Mouse (Mus musculus) ES-E14 (cell line): ENCODE results near the gene Pnmt. TPM values are rescaled to one million over a fixed set of nuclear protein-coding genes. Genes with fewer than 3 reads are reported as not detected.

ENCODE experiments used
- DNase-seq: peaks from one replicate; pipeline ENCODE4 v3.0.0-alpha.2; 2013; ENCODE audit warnings: low read depth, low spot score
- H3K27ac ChIP-seq: 2 replicates; pipeline ENCODE4 v1.5.1; 2012; ENCODE audit warnings: low read depth, mild to moderate bottlenecking, low read length, moderate library complexity, mixed read lengths; ENCODE audit not compliant: poor library complexity, insufficient read depth, severe bottlenecking
- H3K36me3 ChIP-seq: 2 replicates; pipeline ENCODE4 v1.6.1; 2012; ENCODE audit warnings: mild to moderate bottlenecking, low read length, moderate library complexity, mixed read lengths; ENCODE audit not compliant: control insufficient read depth, poor library complexity, insufficient read depth, severe bottlenecking
- H3K4me1 ChIP-seq, 2 experiments: fragments of 150-350 bp in 1 of 2; sonication (generic) in 1 of 2; 2 replicates each; pipeline ENCODE4 v1.6.1; 2012; ENCODE audit warnings: low read length in 2 of 2, mild to moderate bottlenecking in 1 of 2, mixed read lengths in 1 of 2; ENCODE audit not compliant: control insufficient read depth in 2 of 2, insufficient read depth in 2 of 2, poor library complexity in 1 of 2
- H3K4me3 ChIP-seq, 2 experiments: fragments of 150-350 bp in 1 of 2; sonication (generic) in 1 of 2; 2 replicates each; pipeline ENCODE4 v1.5.1; 2012; ENCODE audit warnings: low read length in 2 of 2, low read depth in 1 of 2, mild to moderate bottlenecking in 1 of 2, mixed read lengths in 1 of 2; ENCODE audit not compliant: insufficient read depth in 1 of 2, poor library complexity in 1 of 2, severe bottlenecking in 1 of 2
- H3K9ac ChIP-seq: 2 replicates; pipeline ENCODE4 v1.6.1; 2012; ENCODE audit warnings: low read depth, mild to moderate bottlenecking, low read length, mixed read lengths; ENCODE audit not compliant: poor library complexity, insufficient read depth, severe bottlenecking
- H3K9me3 ChIP-seq: fragments of 150-350 bp; sonication (generic); 2 replicates; pipeline ENCODE4 v1.6.1; 2012; ENCODE audit warnings: low read depth, mild to moderate bottlenecking, low read length; ENCODE audit not compliant: control insufficient read depth, insufficient read depth
- CHD2 ChIP-seq: IDR thresholded peaks from 2 replicates; pipeline ENCODE4 v1.6.1; 2014; ENCODE audit warnings: mild to moderate bottlenecking, low read depth, low read length, inconsistent platforms
- HCFC1 ChIP-seq: IDR thresholded peaks from 2 replicates; pipeline ENCODE4 v1.6.1; 2012; ENCODE audit warnings: low read length, inconsistent platforms, borderline replicate concordance; ENCODE audit not compliant: insufficient read depth
- MAFK ChIP-seq: IDR thresholded peaks from 2 replicates; pipeline ENCODE4 v1.6.1; 2014; ENCODE audit warnings: mild to moderate bottlenecking, low read depth, low read length, inconsistent platforms; ENCODE audit not compliant: insufficient read depth
- ZC3H11A ChIP-seq: IDR thresholded peaks from 2 replicates; pipeline ENCODE4 v1.6.1; 2012; ENCODE audit warnings: low read depth, mild to moderate bottlenecking, inconsistent platforms, low read length, borderline replicate concordance
- ZNF384 ChIP-seq: IDR thresholded peaks from 2 replicates; pipeline ENCODE4 v1.6.1; 2012; ENCODE audit warnings: low read depth, low read length, inconsistent platforms
- in situ Hi-C, 2 experiments: fragments of 600-800 bp; cut with MboI; formaldehyde crosslinking; loops; one replicate each; pipeline ENCODE4 v1.15.1; 2025; ENCODE audit warnings: low sequenced_read_pairs in 2 of 2, inconsistent platforms in 1 of 2; ENCODE audit not compliant: unreplicated experiment in 2 of 2
- total RNA-seq: library from RNA; depleted of rRNA; stranded (reverse); fragments of 300-350 nt; gene quantifications from 2 replicates; pipeline ENCODE4 v1.2.3, GENCODE M21; 2012

The Pnmt gene
- total RNA-seq, 1 experiment: 0.36 TPM

- no peak overlapping the region for H3K27ac ChIP-seq
These were observed 13.0 kb upstream of the Pnmt start for GRCm38 (mm10) chr11:98373244-98373643.

GRCm38 (mm10) chr11:98374266-98374665 lies 12.0 kb upstream of the Pnmt start:
- TF ChIP-seq HCFC1: no peak
- no peak for TF ChIP-seq ZC3H11A
- TF ChIP-seq MAFK: no peak
- TF ChIP-seq ZNF384: no peak
- TF ChIP-seq CHD2: no peak
- H3K4me1 ChIP-seq: peaks cover 0 to 18% of the 10 kb centered on the region in 2 experiments; a peak in 2 of 4 replicates
- no peak overlapping the region for H3K27ac ChIP-seq
- peaks cover 23% of the 10 kb centered on the region; the same call in 1 of the 2 replicates for H3K36me3 ChIP-seq
- DNase-seq: no peak
- in situ Hi-C loops: no loop called here
- no peak overlapping the region for H3K4me3 ChIP-seq
- no peaks in the 10 kb centered on the region for H3K9me3 ChIP-seq
- no peak overlapping the region for H3K9ac ChIP-seq

More at GRCm38 (mm10) chr11:98373244-98373643, 13.0 kb upstream of the Pnmt start:
- H3K4me3 ChIP-seq: no peak overlapping the region
- no peak overlapping the region for H3K9ac ChIP-seq
- no peak for DNase-seq
- H3K9me3 ChIP-seq: no peaks in the 10 kb centered on the region
- TF ChIP-seq ZNF384 (no peak), MAFK (no peak), ZC3H11A (no peak), HCFC1 (no peak), CHD2 (no peak)
- in situ Hi-C loops: no loop called here
- H3K4me1 ChIP-seq: peaks cover 0 to 18% of the 10 kb centered on the region in 2 experiments; a peak in 2 of 4 replicates
- peaks cover 13% of the 10 kb centered on the region; the same call in 1 of the 2 replicates for H3K36me3 ChIP-seq

GRCm38 (mm10) chr11:98376756-98377155 lies 9.5 kb upstream of the Pnmt start:
- Histone ChIP-seq H3K36me3 (peaks cover 29% of the 10 kb centered on the region; the same call in 1 of the 2 replicates), H3K27ac (no peak overlapping the region), H3K4me3 (no peak overlapping the region), H3K9me3 (no peaks in the 10 kb centered on the region), H3K4me1 (peaks cover 0 to 6% of the 10 kb centered on the region in 2 experiments; a peak in 1 of 4 replicates), H3K9ac (no peak overlapping the region)
- no peak for DNase-seq
- in situ Hi-C loops: no loop called here
- TF ChIP-seq CHD2: no peak
- no peak for TF ChIP-seq MAFK
- TF ChIP-seq ZNF384: no peak
- no peak for TF ChIP-seq ZC3H11A
- no peak for TF ChIP-seq HCFC1

GRCm38 (mm10) chr11:98377787-98378186 lies 8.5 kb upstream of the Pnmt start:
- TF ChIP-seq ZNF384 (no peak), MAFK (no peak), HCFC1 (no peak), CHD2 (no peak), ZC3H11A (no peak)
- DNase-seq: no peak
- no peak overlapping the region for H3K27ac ChIP-seq
- no peak overlapping the region for H3K9ac ChIP-seq
- no peaks in the 10 kb centered on the region for H3K4me1 ChIP-seq
- H3K9me3 ChIP-seq: no peaks in the 10 kb centered on the region
- peaks cover 27% of the 10 kb centered on the region; the same call in 1 of the 2 replicates for H3K36me3 ChIP-seq
- no peak overlapping the region for H3K4me3 ChIP-seq
- in situ Hi-C loops: no loop called here

GRCm38 (mm10) chr11:98379379-98379778 lies 6.9 kb upstream of the Pnmt start:
- H3K27ac ChIP-seq: no peak overlapping the region
- in situ Hi-C loops: no loop called here

More at GRCm38 (mm10) chr11:98379379-98379778, 6.9 kb upstream of the Pnmt start:
- Histone ChIP-seq H3K36me3 (peaks cover 25% of the 10 kb centered on the region; the same call in 1 of the 2 replicates), H3K9me3 (no peaks in the 10 kb centered on the region), H3K9ac (no peak overlapping the region), H3K4me3 (no peak overlapping the region), H3K4me1 (peaks cover 0 to 4% of the 10 kb centered on the region in 2 experiments; a peak in 1 of 4 replicates)
- TF ChIP-seq CHD2 (no peak), MAFK (no peak), ZNF384 (no peak), ZC3H11A (no peak), HCFC1 (no peak)
- no peak for DNase-seq
